Mouse (Mus musculus) liver, adult 2 months (tissue): ENCODE data around the gene Psma6.

Experiments
- CTCF ChIP-seq: fragments of 200-500 bp; IDR thresholded peaks from 2 replicates; pipeline ENCODE4 v1.5.1; 2011; ENCODE audit warnings: low read depth, low read length, control low read depth
- POLR2A ChIP-seq: fragments of 200-500 bp; IDR thresholded peaks from 2 replicates; pipeline ENCODE4 v1.6.1; 2011; ENCODE audit warnings: low read length, control low read depth; ENCODE audit not compliant: insufficient read depth; ENCODE audit errors: extremely low read depth

DNA sequence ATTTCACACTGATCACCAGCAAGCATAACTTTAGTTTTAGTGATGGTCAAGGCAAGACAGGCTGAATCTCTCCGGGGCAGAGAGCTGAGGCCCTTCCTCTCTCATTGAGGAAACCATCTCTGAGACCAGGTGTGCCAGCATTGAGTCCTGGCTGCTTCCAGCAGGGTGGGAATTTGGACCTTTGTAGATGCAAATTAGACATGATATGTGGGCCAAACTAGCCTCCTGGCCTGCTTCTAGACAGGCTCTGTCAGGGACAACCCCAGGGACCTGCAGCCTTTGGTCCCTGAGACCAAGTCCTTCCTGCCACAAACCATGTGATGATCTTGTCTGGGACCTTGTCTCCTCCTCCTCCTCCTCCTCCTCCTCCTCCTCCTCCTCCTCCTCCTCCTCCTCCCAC, 51.1 kb downstream of the Psma6 start:
- TF ChIP-seq CTCF (no peak), POLR2A (no peak)
